Comparison of ENCODE assay signal across 8 mouse cellular contexts in the genomic region with DNA sequence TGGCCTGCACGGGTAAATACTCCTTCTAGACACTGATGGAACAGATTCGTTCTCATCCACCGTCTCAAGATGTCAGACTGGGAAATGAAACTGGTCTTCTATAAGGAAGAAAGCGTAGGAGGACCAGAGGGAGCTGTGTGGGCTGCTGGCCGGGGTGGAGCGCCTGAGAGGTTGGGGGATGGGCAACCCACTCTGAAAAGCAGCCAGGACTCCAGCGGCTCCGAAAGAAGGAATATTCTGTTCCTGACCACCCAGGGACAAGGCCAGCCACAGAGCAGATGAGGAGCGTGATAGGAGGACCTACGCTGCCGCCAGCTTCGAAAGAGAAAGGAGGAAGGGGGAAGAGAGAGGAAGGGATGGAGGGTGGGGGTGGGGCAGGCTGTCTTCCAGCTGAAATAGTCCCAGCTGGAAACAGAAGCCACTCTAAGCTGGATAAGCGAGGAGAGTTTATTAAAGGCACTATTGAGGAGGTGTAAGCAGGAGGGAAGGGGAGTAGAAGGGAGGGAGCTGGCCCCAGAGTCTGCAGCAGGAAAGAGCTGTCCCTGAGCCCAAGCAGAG. TPM values are rescaled to one million over a fixed set of nuclear protein-coding genes. Genes with fewer than 3 reads are reported as not detected.
DNase-seq lines count a peak whose midpoint lies in the region; ATAC-seq lines count a peak whose summit lies in the region.

No protein-coding gene starts in this region.

- ATAC-seq in kidney, embryonic 14.5 days (ENCODE audit: low FRiP score, low TSS enrichment): peak; percentile 89
- peak; percentile 88 for ATAC-seq in limb, embryonic 13.5 days (ENCODE audit: low FRiP score, low read depth)
- ATAC-seq in midbrain, embryonic 13.5 days: peak; percentile 89
- ATAC-seq in stomach, embryonic 15.5 days (ENCODE audit: insufficient read depth, low FRiP score, low read depth): peak; percentile 81; the same call in 1 of the 2 replicates

- H3K27me3 ChIP-seq in heart, embryonic 10.5 days (ENCODE audit: insufficient read depth, poor library complexity, severe bottlenecking): no peaks in the 10 kb centered on the region
- no peaks in the 10 kb centered on the region for H3K27me3 ChIP-seq in kidney, embryonic 14.5 days (ENCODE audit: control insufficient read depth, insufficient read depth, low read length)
- H3K27me3 ChIP-seq in limb, embryonic 13.5 days: no peaks in the 10 kb centered on the region
- no peaks in the 10 kb centered on the region for H3K27me3 ChIP-seq in midbrain, embryonic 13.5 days
- no peaks in the 10 kb centered on the region for H3K27me3 ChIP-seq in stomach, embryonic 15.5 days (replicated peaks)

- peak overlapping the region; percentile 88 for H3K27ac ChIP-seq in heart, embryonic 10.5 days
- peak overlapping the region; percentile 93 for H3K27ac ChIP-seq in kidney, embryonic 14.5 days (ENCODE audit: low read depth, low read length)
- H3K27ac ChIP-seq in limb, embryonic 13.5 days: peak overlapping the region; percentile 84
- peak overlapping the region; percentile 87 for H3K27ac ChIP-seq in midbrain, embryonic 13.5 days
- peak overlapping the region; percentile 89 for H3K27ac ChIP-seq in stomach, embryonic 15.5 days

- H3K4me3 ChIP-seq in heart, embryonic 10.5 days: peak overlapping the region; percentile 56
- peak overlapping the region; percentile 28 for H3K4me3 ChIP-seq in kidney, embryonic 14.5 days (ENCODE audit: low read length)
- peak overlapping the region; percentile 35 for H3K4me3 ChIP-seq in limb, embryonic 13.5 days
- peak overlapping the region; percentile 20 for H3K4me3 ChIP-seq in midbrain, embryonic 13.5 days (replicated peaks)
- peak overlapping the region; percentile 34 for H3K4me3 ChIP-seq in stomach, embryonic 15.5 days (replicated peaks)

- peak overlapping the region; percentile 25 for H3K9ac ChIP-seq in kidney, embryonic 14.5 days (ENCODE audit: low read depth, low read length)
- H3K9ac ChIP-seq in limb, embryonic 13.5 days: peak overlapping the region; percentile 53
- H3K9ac ChIP-seq in midbrain, embryonic 13.5 days (replicated peaks): peak overlapping the region; percentile 10; the same call in 1 of the 2 replicates
- H3K9ac ChIP-seq in stomach, embryonic 15.5 days: no peak overlapping the region

- under 1% methylated on average over 13 of the region's 13 CpGs for WGBS in heart, embryonic 10.5 days
- 2% methylated on average over 13 of the region's 13 CpGs for WGBS in kidney, embryonic 14.5 days
- under 1% methylated on average over 13 of the region's 13 CpGs for WGBS in limb, embryonic 13.5 days
- WGBS in midbrain, embryonic 13.5 days: under 1% methylated on average over 13 of the region's 13 CpGs
- WGBS in stomach, embryonic 15.5 days: under 1% methylated on average over 13 of the region's 13 CpGs

- peak overlapping the region; percentile 46 for H3K4me2 ChIP-seq in kidney, embryonic 14.5 days (replicated peaks; ENCODE audit: low read depth, low read length)
- H3K4me2 ChIP-seq in limb, embryonic 13.5 days (replicated peaks): peak overlapping the region; percentile 62
- H3K4me2 ChIP-seq in midbrain, embryonic 13.5 days (replicated peaks): peak overlapping the region; percentile 54
- peak overlapping the region; percentile 54 for H3K4me2 ChIP-seq in stomach, embryonic 15.5 days

- H3K9me3 ChIP-seq in heart, embryonic 10.5 days: no peaks in the 10 kb centered on the region
- H3K9me3 ChIP-seq in kidney, embryonic 14.5 days (ENCODE audit: control insufficient read depth, low read length): no peaks in the 10 kb centered on the region
- H3K9me3 ChIP-seq in limb, embryonic 13.5 days: no peaks in the 10 kb centered on the region
- no peaks in the 10 kb centered on the region for H3K9me3 ChIP-seq in midbrain, embryonic 13.5 days
- H3K9me3 ChIP-seq in stomach, embryonic 15.5 days: no peaks in the 10 kb centered on the region

- peaks cover 34% of the 10 kb centered on the region for H3K4me1 ChIP-seq in heart, embryonic 10.5 days
- peaks cover 21% of the 10 kb centered on the region for H3K4me1 ChIP-seq in kidney, embryonic 14.5 days (ENCODE audit: control insufficient read depth, insufficient read depth, low read length)
- peaks cover 37% of the 10 kb centered on the region for H3K4me1 ChIP-seq in limb, embryonic 13.5 days
- H3K4me1 ChIP-seq in midbrain, embryonic 13.5 days (replicated peaks): peaks cover 31% of the 10 kb centered on the region
- peaks cover 14% of the 10 kb centered on the region for H3K4me1 ChIP-seq in stomach, embryonic 15.5 days

- peak; percentile 61 for DNase-seq in brain, embryonic 18.5 days (ENCODE audit: low read depth, low spot score)
- peak; percentile 42 for DNase-seq in fibroblast of lung, adult 2 months (ENCODE audit: low read depth)
- DNase-seq in heart, embryonic 10.5 days (ENCODE audit: low spot score): peak; percentile 88
- DNase-seq in thymus, postnatal 4 days: no peak

- H3K36me3 ChIP-seq in heart, embryonic 10.5 days: no peaks in the 10 kb centered on the region
- H3K36me3 ChIP-seq in kidney, embryonic 14.5 days (ENCODE audit: control insufficient read depth, insufficient read depth, low read length): no peaks in the 10 kb centered on the region
- no peaks in the 10 kb centered on the region for H3K36me3 ChIP-seq in limb, embryonic 13.5 days
- H3K36me3 ChIP-seq in midbrain, embryonic 13.5 days: no peaks in the 10 kb centered on the region
- no peaks in the 10 kb centered on the region for H3K36me3 ChIP-seq in stomach, embryonic 15.5 days

RNA-seq across cellular contexts. Expression of a gene that starts 56.7 kb away (rescaled TPM):
- polyA plus RNA-seq in heart, embryonic 10.5 days (2016; fragmentation: Nextera tagmentation; extraction: Ambion mirVana): 0.06 TPM in 1 of 2 replicates, not detected in the other
- not detected in 2 replicates for polyA plus RNA-seq in kidney, embryonic 14.5 days (2014; fragmentation: Nextera tagmentation; extraction: Ambion mirVana)
- polyA plus RNA-seq in limb, embryonic 13.5 days (2015; fragmentation: Nextera tagmentation; extraction: Ambion mirVana): 0.06 TPM in 1 of 2 replicates, not detected in the other
- 1.7 and 2.0 TPM in 2 replicates for polyA plus RNA-seq in midbrain, embryonic 13.5 days (2015; fragmentation: Nextera tagmentation; extraction: Ambion mirVana)
- polyA plus RNA-seq in stomach, embryonic 15.5 days (2015; fragmentation: Nextera tagmentation; extraction: Ambion mirVana): 0.05 TPM in 1 of 2 replicates, not detected in the other
